Mouse (Mus musculus): ENCODE data around the gene Acad11.

Gene Acad11

DNA sequence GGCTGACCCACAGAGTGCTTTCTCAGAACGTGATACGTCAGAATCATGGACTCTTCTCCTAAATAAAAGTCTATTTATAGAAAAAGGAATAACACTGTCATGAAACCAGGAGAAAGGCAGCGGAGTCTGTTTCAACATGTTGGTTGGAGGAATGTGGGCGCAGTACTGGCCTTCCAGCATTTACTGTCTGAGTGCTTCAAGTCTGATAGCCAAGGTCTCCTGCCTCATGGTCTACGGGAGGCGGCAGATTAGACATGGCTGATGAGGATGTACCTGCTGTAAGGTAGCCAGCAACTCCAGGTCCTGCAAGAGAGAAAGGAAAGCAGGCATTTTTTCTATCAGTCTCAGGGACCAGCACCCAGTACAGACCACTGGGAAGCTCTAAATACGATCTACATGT, 88.9 kb downstream of the Acad11 start:
- no peak for DNase-seq

DNA sequence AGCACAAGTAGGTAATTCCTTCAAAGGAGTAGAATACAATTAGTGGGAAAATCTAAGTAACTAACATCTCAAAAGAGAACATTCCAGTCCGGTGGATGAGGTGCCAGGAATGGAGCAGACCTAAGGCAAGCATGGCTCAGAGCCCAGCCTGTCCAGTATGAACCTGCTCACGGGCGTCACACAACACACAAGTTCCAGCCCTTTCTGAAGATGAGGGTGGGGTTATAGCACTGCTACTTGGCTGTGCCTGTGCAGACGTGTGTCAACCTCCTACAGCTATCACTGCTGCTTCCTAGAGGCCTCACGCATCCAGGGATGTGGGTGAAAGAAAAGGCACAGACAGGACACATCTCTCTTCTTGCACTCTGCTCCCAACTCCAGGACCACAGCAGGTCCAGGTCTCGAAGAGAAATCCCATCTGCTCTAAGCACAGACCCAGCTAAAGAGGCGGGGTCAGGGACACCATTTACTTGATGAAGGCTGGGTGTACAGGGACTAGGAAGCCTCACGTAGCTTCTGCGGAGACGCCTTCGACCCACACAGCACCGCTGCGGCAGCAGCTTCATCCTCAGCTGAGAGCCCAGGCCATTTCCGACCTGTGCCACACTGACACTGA, 92.0 kb downstream of the Acad11 start:
- no peak for DNase-seq

DNA sequence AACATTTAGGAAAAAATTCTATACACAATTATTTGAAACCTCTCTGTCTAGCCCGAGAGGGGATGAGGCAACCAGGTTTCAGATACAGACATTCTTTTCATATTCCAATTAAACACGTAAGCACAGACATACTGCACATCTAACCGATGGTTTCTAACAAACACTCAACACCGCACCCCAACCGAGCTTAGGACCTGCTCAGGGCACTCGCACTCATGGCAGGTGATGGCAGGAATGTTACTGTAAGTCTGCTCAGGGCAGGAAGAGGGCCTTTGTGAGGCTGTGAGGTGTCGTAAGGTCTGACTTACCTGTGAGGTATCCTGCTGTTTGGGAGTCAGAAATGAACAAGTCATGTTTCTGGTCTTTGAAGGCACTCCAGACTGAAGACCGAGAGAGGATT, 93.3 kb downstream of the Acad11 start:
- DNase-seq: no peak

DNA sequence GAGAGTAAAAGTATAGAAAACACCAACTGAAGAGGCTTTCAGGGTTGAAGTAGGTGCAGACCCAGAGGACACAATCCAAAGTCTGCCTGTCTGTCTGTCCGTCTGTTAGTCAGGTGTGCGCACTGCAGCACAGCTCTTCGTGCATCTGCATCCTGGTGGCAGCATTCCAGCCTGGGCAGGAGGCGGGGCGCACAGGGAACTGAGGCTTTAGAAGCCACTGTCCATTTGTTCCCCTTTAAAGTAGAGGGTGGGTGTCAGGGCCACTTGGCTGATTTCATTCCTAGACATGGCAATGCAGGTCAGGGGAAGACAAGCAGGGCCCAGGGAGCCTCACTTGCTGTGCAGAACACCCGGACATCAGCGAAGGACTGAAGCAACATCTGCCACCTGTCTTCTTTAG, 94.1 kb downstream of the Acad11 start:
- DNase-seq: no peak

DNA sequence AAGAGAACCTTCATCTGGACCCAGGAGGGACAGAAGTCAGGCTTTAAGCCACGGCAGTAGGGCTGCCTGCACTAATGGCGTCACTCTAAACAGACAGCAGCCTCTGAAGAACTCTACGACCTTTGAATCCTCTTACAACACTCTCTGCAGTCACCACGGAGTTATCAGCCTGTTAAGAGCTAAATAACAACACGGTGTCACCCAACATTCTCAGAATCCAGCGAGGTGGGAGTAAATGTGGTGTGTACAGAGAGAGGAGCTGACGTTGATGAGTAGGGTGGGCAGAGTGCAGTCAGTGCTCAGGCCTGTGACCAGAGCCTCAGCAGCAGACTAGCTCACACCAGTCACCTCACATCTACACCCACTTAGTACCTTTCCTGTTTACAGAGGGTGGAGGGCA, 97.9 kb downstream of the Acad11 start:
- DNase-seq: no peak

DNA sequence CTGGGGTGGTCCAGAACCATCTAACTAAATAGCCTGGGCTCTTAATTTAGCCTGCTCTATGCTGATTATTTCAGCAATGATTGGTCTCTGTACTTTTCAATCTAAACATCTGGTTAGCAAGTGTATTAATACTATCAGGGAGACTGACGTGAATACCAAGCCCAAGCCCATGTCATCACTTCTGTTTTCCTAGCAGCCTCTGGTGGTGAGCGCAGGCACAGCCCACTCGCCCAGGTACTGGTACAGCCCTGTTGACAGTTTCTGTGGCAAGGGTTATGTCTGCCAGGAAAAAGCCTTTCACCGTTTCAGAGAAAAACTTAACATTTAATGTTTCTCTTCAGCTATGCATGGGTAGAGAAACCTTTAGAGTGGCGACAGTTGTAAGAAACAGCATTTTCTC, 101.0 kb downstream of the Acad11 start:
- no peak for DNase-seq

DNA sequence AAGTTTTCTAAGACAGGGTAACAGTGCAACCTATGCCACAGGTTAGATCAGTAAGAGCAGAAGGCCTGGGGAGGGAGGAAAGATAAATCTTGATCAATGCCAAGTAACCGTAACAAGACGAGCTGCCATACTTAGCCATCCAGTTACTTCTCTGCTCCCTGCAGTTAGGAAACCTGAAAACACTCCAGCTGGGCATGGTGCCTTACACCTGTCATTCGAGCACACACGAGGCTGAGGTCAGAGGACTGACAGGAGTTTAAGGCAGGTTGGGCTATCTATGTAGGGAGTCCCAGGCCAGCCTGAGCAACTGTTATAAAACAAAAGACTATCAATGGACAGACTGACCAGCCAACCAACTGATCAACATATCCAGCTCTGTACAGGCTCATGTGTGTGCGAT, 102.7 kb downstream of the Acad11 start:
- DNase-seq: no peak

DNA sequence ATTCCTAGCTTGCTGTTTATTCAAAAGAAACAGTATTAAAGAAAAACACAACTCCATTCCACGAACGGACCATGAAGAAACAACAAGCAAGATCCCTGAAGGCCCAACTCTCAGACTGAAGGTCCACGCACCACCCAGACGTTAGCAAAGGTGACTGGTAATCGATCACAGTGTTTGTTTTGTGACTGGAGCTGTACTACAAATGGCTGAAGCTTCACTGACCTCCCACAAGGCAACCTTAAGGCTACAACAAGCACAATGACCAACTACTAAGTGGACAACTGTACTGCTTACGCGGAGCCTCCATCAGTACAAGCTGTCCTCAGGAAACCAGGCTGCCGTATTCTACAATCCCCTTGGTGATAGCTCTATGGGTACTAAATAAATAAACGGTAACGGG, 106.8 kb downstream of the Acad11 start:
- DNase-seq: no peak

DNA sequence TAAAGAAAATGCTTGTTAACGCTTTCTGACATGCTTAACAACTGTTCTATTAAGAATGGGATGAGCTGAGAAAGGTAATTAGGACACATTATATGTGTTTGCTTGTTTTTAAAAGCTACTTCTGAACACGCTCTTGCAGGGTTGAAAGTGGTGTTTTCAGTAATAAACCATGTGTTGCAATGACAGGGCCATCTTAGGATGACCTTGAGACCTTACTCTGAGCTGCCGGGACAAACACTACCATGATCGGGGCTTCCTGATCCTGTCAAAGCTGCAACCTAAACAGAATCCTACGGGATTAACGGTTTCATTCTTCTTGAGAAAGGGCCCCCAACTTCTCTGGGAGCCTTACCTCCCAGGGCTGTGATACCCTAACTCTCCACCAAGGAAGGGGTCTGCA, 108.5 kb downstream of the Acad11 start:
- no peak for DNase-seq

DNA sequence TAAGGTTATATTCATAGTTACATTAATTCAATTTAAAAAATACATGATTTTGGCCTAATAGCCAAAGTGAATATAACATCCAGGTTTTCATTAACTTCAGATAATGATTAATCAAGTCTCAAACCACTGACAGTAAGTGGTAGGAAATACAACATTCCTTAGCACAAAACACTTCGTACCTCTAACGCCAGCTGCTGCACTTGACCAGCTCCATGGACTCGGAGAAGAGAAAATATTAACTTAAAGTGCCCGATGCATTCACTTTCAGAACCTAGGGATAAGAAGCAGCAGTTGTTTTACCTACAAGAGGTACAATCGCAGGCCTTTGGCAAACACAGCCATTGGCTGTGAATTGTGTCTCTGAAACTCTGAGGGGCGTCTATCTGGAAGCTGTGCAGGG, 109.2 kb downstream of the Acad11 start:
- no peak for DNase-seq
